Mouse (Mus musculus) cerebellum, adult 8-10 months (tissue): ENCODE data around the gene Gm49321.

Experiments used
- DNase-seq: peaks from one replicate; pipeline ENCODE4 v3.0.0; 2022

Gene Gm49321

GRCm38 (mm10) chr12:74014739-74015270 is 77.4 kb downstream of the Gm49321 start:
- DNase-seq, result peak; percentile 23

- no peak for DNase-seq
These were observed 78.0 kb downstream of the Gm49321 start for GRCm38 (mm10) chr12:74015491-74015890.
